Mouse (Mus musculus) liver, embryonic 13.5 days (tissue): ENCODE data around the gene Prpf4. TPM values are rescaled to one million over a fixed set of nuclear protein-coding genes. Genes with fewer than 3 reads are reported as not detected.

ENCODE experiments used
- ATAC-seq: fragments of 200-750 bp; cut with Nextera tagmentation; 2 replicates; pipeline ENCODE4 v1.8.0; 2017; ENCODE audit warnings: low read depth, mild to moderate bottlenecking, moderate number of reproducible peaks, moderate library complexity
- DNase-seq: peaks from one replicate; pipeline ENCODE4 v3.0.0; 2022
- H3K27ac ChIP-seq: fragments of 300-500 bp; sonication (generic); 2 replicates; pipeline ENCODE4 v1.5.1; 2015; ENCODE audit warnings: moderate library complexity, mild to moderate bottlenecking, inconsistent platforms
- H3K27me3 ChIP-seq: fragments of 300-500 bp; sonication (generic); 2 replicates; pipeline ENCODE4 v1.6.1; 2015; ENCODE audit warnings: mild to moderate bottlenecking, inconsistent platforms
- H3K36me3 ChIP-seq: fragments of 300-500 bp; sonication (generic); 2 replicates; pipeline ENCODE4 v1.6.1; 2015; ENCODE audit warnings: mild to moderate bottlenecking, inconsistent platforms
- H3K4me1 ChIP-seq: fragments of 300-500 bp; sonication (generic); replicated peaks from 2 replicates; pipeline ENCODE4 v1.6.1; 2015; ENCODE audit warnings: inconsistent platforms
- H3K4me2 ChIP-seq: fragments of 300-500 bp; sonication (generic); 2 replicates; pipeline ENCODE4 v1.6.1; 2015; ENCODE audit warnings: inconsistent platforms, mild to moderate bottlenecking, moderate library complexity
- H3K4me3 ChIP-seq: fragments of 300-500 bp; sonication (generic); replicated peaks from 2 replicates; pipeline ENCODE4 v1.5.1; 2015; ENCODE audit warnings: mild to moderate bottlenecking, inconsistent platforms
- H3K9ac ChIP-seq: fragments of 300-500 bp; sonication (generic); 2 replicates; pipeline ENCODE4 v1.6.1; 2015; ENCODE audit warnings: mild to moderate bottlenecking, inconsistent platforms
- H3K9me3 ChIP-seq: fragments of 300-500 bp; sonication (generic); replicated peaks from 2 replicates; pipeline ENCODE4 v1.6.1; 2016; ENCODE audit warnings: inconsistent platforms
- WGBS: fragments of 180-500 bp; shearing (Covaris S2); methylation state at CpG from one replicate; pipeline ENCODE4 v1.1.7; 2015; ENCODE audit not compliant: insufficient replicate concordance; 5-methylcytosine and 5-hydroxymethylcytosine counted together
- polyA plus RNA-seq: library from polyadenylated mRNA; unstranded; fragments of >200 nt; fragmentation: Nextera tagmentation; extraction: Ambion mirVana; gene quantifications from 2 replicates; pipeline ENCODE4 v1.2.1, GENCODE M21; 2015

The Prpf4 gene
- polyA plus RNA-seq: 13.1 and 15.2 TPM in 2 replicates

- under 1% methylated on average over 39 of the region's 39 CpGs for WGBS
- ATAC-seq: peak; percentile 99
- peaks cover 45% of the 10 kb centered on the region for H3K36me3 ChIP-seq
- peak within 1 kb of the TSS; percentile 90 for H3K27ac ChIP-seq
- DNase-seq: peak; percentile 98
- peak within 1 kb of the TSS; percentile 88 for H3K4me3 ChIP-seq
- peaks cover 39% of the 10 kb centered on the region for H3K4me1 ChIP-seq
- no peaks in the 10 kb centered on the region for H3K27me3 ChIP-seq
- no peaks in the 10 kb centered on the region for H3K9me3 ChIP-seq
- peak within 1 kb of the TSS; percentile 92 for H3K9ac ChIP-seq
- peak within 1 kb of the TSS; percentile 90 for H3K4me2 ChIP-seq
Measured at GRCm38 (mm10) chr4:62408601-62409282, at the start of gene Prpf4, which contains the start of gene Cdc26. Gene Prpf4 (plus strand): TSS chr4:62408797. Gene Cdc26 (minus strand): TSS chr4:62408642.

- Histone ChIP-seq H3K36me3 (peaks cover 9% of the 10 kb centered on the region), H3K4me1 (peaks cover 44% of the 10 kb centered on the region), H3K9me3 (no peaks in the 10 kb centered on the region), H3K27ac (peak overlapping the region; percentile 85), H3K4me2 (peak overlapping the region; percentile 76), H3K9ac (peak overlapping the region; percentile 88), H3K27me3 (no peaks in the 10 kb centered on the region), H3K4me3 (peak overlapping the region; percentile 89)
- no peak for DNase-seq
- 22% methylated on average over 7 of the region's 7 CpGs for WGBS
- ATAC-seq: no peak
Measured at GRCm38 (mm10) chr4:62359256-62359775, 49.3 kb upstream of the Prpf4 start.

GRCm38 (mm10) chr4:62360088-62360804 lies 48.4 kb upstream of the Prpf4 start, which contains the start of the genes Fkbp15 and Slc31a1:
Gene Fkbp15 (minus strand): TSS chr4:62360548.
Gene Slc31a1 (plus strand): TSS chr4:62360727.
- Histone ChIP-seq H3K4me1 (peaks cover 49% of the 10 kb centered on the region), H3K9me3 (no peaks in the 10 kb centered on the region), H3K9ac (peak within 1 kb of the TSS; percentile 89), H3K4me2 (peak within 1 kb of the TSS; percentile 95), H3K27ac (peak within 1 kb of the TSS; percentile 85), H3K27me3 (no peaks in the 10 kb centered on the region), H3K4me3 (peak within 1 kb of the TSS; percentile 89), H3K36me3 (peaks cover 7% of the 10 kb centered on the region; the same call in 1 of the 2 replicates)
- WGBS: under 1% methylated on average over 51 of the region's 51 CpGs
- ATAC-seq: peak; percentile 99
- DNase-seq: peak; percentile 97

GRCm38 (mm10) chr4:62360805-62361455 lies 47.7 kb upstream of the Prpf4 start:
- Histone ChIP-seq H3K9ac (peak overlapping the region; percentile 89), H3K27ac (peak overlapping the region; percentile 78), H3K4me2 (peak overlapping the region; percentile 95), H3K4me1 (peaks cover 55% of the 10 kb centered on the region), H3K9me3 (no peaks in the 10 kb centered on the region), H3K36me3 (peaks cover 7% of the 10 kb centered on the region; the same call in 1 of the 2 replicates), H3K27me3 (no peaks in the 10 kb centered on the region), H3K4me3 (peak overlapping the region; percentile 89)
- peak; percentile 35; the same call in 1 of the 2 replicates for ATAC-seq
- DNase-seq: no peak
- under 1% methylated on average over 22 of the region's 22 CpGs for WGBS

DNA sequence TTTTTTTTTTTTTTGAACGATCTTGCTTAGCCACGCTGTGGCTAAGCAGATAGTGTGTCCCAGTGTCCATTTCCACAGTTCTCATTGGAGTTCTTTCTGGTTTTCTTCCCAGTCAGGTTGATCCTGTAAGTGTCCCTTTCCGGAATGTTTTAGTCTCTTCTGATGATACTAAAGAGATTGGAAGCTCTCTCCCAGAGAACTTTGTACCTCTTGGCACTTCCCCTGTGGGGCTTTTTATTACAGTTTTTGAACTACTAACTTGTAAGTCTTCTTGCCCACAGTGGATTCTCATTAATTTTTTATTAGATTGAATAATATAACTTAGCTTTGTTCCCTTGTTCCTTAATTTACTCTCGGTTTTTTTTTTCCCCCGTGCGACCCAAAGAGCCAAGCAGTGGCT lies 47.0 kb upstream of the Prpf4 start:
- WGBS: 20% methylated on average over 6 of the region's 6 CpGs
- peak overlapping the region; percentile 78 for H3K27ac ChIP-seq
- H3K36me3 ChIP-seq: peaks cover 6% of the 10 kb centered on the region; the same call in 1 of the 2 replicates
- H3K4me2 ChIP-seq: peak overlapping the region; percentile 95
- no peaks in the 10 kb centered on the region for H3K27me3 ChIP-seq
- H3K9me3 ChIP-seq: no peaks in the 10 kb centered on the region
- H3K9ac ChIP-seq: peak overlapping the region; percentile 89
- peak overlapping the region; percentile 89 for H3K4me3 ChIP-seq
- no peak for ATAC-seq
- no peak for DNase-seq
- H3K4me1 ChIP-seq: peaks cover 62% of the 10 kb centered on the region

GRCm38 (mm10) chr4:62361997-62362396 lies 46.6 kb upstream of the Prpf4 start:
- Histone ChIP-seq H3K36me3 (0 out of 2 replicates have a peak, but pooled peaks cover 1% of the 10 kb centered on the region), H3K9me3 (no peaks in the 10 kb centered on the region), H3K27me3 (no peaks in the 10 kb centered on the region), H3K4me2 (peak overlapping the region; percentile 95), H3K4me3 (peak overlapping the region; percentile 89), H3K27ac (peak overlapping the region; percentile 78), H3K9ac (peak overlapping the region; percentile 89), H3K4me1 (peaks cover 65% of the 10 kb centered on the region)
- DNase-seq: no peak
- WGBS: 87% methylated on average over 1 of the region's 1 CpGs
- ATAC-seq: no peak

- ATAC-seq (no peak), DNase-seq (no peak)
- Histone ChIP-seq H3K27me3 (no peaks in the 10 kb centered on the region), H3K4me1 (peaks cover 69% of the 10 kb centered on the region), H3K4me3 (peak overlapping the region; percentile 89; the same call in 1 of the 2 replicates), H3K27ac (no peak overlapping the region), H3K4me2 (peak overlapping the region; percentile 95), H3K9ac (peak overlapping the region; percentile 41; the same call in 1 of the 2 replicates), H3K9me3 (no peaks in the 10 kb centered on the region), H3K36me3 (no peaks in the 10 kb centered on the region)
- WGBS: 47% methylated on average over 2 of the region's 2 CpGs
Measured at GRCm38 (mm10) chr4:62362437-62362836, 46.2 kb upstream of the Prpf4 start.

GRCm38 (mm10) chr4:62364299-62364698 lies 44.3 kb upstream of the Prpf4 start:
- no peaks in the 10 kb centered on the region for H3K36me3 ChIP-seq
- 83% methylated on average over 8 of the region's 8 CpGs for WGBS
- ATAC-seq (no peak), DNase-seq (no peak)
- H3K27ac ChIP-seq: 0 out of 2 replicates have a peak overlapping the region, but pooled peaks have one; percentile 6
- no peak overlapping the region for H3K4me2 ChIP-seq
- peaks cover 68% of the 10 kb centered on the region for H3K4me1 ChIP-seq
- H3K4me3 ChIP-seq: no peak overlapping the region
- no peak overlapping the region for H3K9ac ChIP-seq
- H3K9me3 ChIP-seq: no peaks in the 10 kb centered on the region
- H3K27me3 ChIP-seq: no peaks in the 10 kb centered on the region

GRCm38 (mm10) chr4:62366291-62366690 lies 42.3 kb upstream of the Prpf4 start:
- no peaks in the 10 kb centered on the region for H3K9me3 ChIP-seq
- no peaks in the 10 kb centered on the region for H3K36me3 ChIP-seq
- ATAC-seq: no peak
- DNase-seq: no peak
- WGBS: 68% methylated on average over 4 of the region's 4 CpGs
- H3K9ac ChIP-seq: no peak overlapping the region
- H3K27ac ChIP-seq: 0 out of 2 replicates have a peak overlapping the region, but pooled peaks have one; percentile 18
- H3K27me3 ChIP-seq: no peaks in the 10 kb centered on the region
- peaks cover 77% of the 10 kb centered on the region for H3K4me1 ChIP-seq
- no peak overlapping the region for H3K4me2 ChIP-seq
- no peak overlapping the region for H3K4me3 ChIP-seq

- ATAC-seq: no peak
Measured at GRCm38 (mm10) chr4:62367586-62367985, 41.0 kb upstream of the Prpf4 start.

More at GRCm38 (mm10) chr4:62367586-62367985, 41.0 kb upstream of the Prpf4 start:
- H3K4me1 ChIP-seq: peaks cover 77% of the 10 kb centered on the region
- DNase-seq: no peak
- no peak overlapping the region for H3K9ac ChIP-seq
- no peak overlapping the region for H3K4me3 ChIP-seq
- peak overlapping the region; percentile 25; the same call in 1 of the 2 replicates for H3K4me2 ChIP-seq
- H3K27me3 ChIP-seq: no peaks in the 10 kb centered on the region
- H3K27ac ChIP-seq: peak overlapping the region; percentile 44
- no peaks in the 10 kb centered on the region for H3K36me3 ChIP-seq
- H3K9me3 ChIP-seq: no peaks in the 10 kb centered on the region
- 54% methylated on average over 6 of the region's 6 CpGs for WGBS
